Mouse (Mus musculus) small intestine, adult 2 months (tissue): ENCODE results near the gene Slc37a1.

Source experiments
- CTCF ChIP-seq: fragments of 200-500 bp; IDR thresholded peaks from 2 replicates; pipeline ENCODE4 v1.5.1; 2012; ENCODE audit warnings: low read depth, mild to moderate bottlenecking, control low read depth, inconsistent platforms, low read length, moderate library complexity, mixed read lengths; ENCODE audit not compliant: insufficient replicate concordance, insufficient read length; ENCODE audit errors: extremely low read depth
- POLR2A ChIP-seq: fragments of 200-500 bp; IDR thresholded peaks from 2 replicates; pipeline ENCODE4 v1.6.1; 2012; ENCODE audit warnings: low read depth, mild to moderate bottlenecking, control low read depth, inconsistent platforms, low read length, moderate library complexity

DNA sequence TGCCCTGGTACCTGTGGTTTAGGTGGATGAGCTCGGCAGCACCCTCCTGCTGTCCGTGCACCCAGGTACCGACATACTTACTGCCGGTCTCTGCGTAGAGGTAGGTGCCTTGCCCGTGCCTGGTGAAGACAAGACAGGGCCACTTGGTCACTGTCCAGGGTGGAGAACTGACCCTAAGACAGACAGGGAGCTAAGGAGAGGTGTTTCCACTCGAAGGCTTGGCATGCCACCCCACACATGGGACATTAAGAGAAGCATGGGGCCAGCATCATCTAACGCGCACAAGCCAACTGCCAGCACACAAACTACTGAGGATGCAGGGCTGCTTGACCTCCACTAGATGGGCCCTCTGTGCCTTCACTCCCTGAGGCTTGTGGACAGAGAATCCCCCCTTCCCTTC is 20.8 kb upstream of the Slc37a1 start:
- TF ChIP-seq POLR2A (no peak), CTCF (no peak)
